Mouse (Mus musculus) limb, embryonic 13.5 days (tissue): ENCODE measurements around the gene Ccl1. TPM values are rescaled to one million over a fixed set of nuclear protein-coding genes. Genes with fewer than 3 reads are reported as not detected.

ENCODE experiments used
- ATAC-seq: fragments of 200-750 bp; cut with Nextera tagmentation; 2 replicates; pipeline ENCODE4 v1.8.0; 2017; ENCODE audit warnings: low read depth, moderate number of reproducible peaks, moderate TSS enrichment; ENCODE audit not compliant: low FRiP score
- H3K27ac ChIP-seq: fragments of 300-500 bp; sonication (generic); 2 replicates; pipeline ENCODE4 v1.5.1; 2015; ENCODE audit warnings: inconsistent platforms, mild to moderate bottlenecking, moderate library complexity
- H3K27me3 ChIP-seq: fragments of 300-500 bp; sonication (generic); 2 replicates; pipeline ENCODE4 v1.6.1; 2015; ENCODE audit warnings: mild to moderate bottlenecking, inconsistent platforms
- H3K36me3 ChIP-seq: fragments of 300-500 bp; sonication (generic); 2 replicates; pipeline ENCODE4 v1.6.1; 2015; ENCODE audit warnings: inconsistent platforms, mild to moderate bottlenecking, moderate library complexity
- H3K4me1 ChIP-seq: fragments of 300-500 bp; sonication (generic); 2 replicates; pipeline ENCODE4 v1.6.1; 2015; ENCODE audit warnings: inconsistent platforms
- H3K4me2 ChIP-seq: fragments of 300-500 bp; sonication (generic); replicated peaks from 2 replicates; pipeline ENCODE4 v1.6.1; 2015; ENCODE audit warnings: inconsistent platforms, mild to moderate bottlenecking, moderate library complexity
- H3K4me3 ChIP-seq: fragments of 300-500 bp; sonication (generic); 2 replicates; pipeline ENCODE4 v1.5.1; 2015; ENCODE audit warnings: moderate library complexity, mild to moderate bottlenecking, inconsistent platforms
- H3K9ac ChIP-seq: fragments of 300-500 bp; sonication (generic); 2 replicates; pipeline ENCODE4 v1.6.1; 2015; ENCODE audit warnings: mild to moderate bottlenecking, inconsistent platforms
- H3K9me3 ChIP-seq: fragments of 300-500 bp; sonication (generic); 2 replicates; pipeline ENCODE4 v1.6.1; 2016; ENCODE audit warnings: inconsistent platforms
- WGBS: fragments of 180-500 bp; shearing (Covaris S2); methylation state at CpG from one replicate; pipeline ENCODE4 v1.1.7; 2015; 5-methylcytosine and 5-hydroxymethylcytosine counted together
- polyA plus RNA-seq: library from polyadenylated mRNA; unstranded; fragments of >200 nt; fragmentation: Nextera tagmentation; extraction: Ambion mirVana; gene quantifications from 2 replicates; pipeline ENCODE4 v1.2.1, GENCODE M21; 2015

Ccl1 gene
- polyA plus RNA-seq, result not detected in 2 replicates

- H3K9ac ChIP-seq, result no peak within 1 kb of the TSS
- no peaks in the 10 kb centered on the region for H3K4me1 ChIP-seq
- peaks cover 3% of the 10 kb centered on the region for H3K27me3 ChIP-seq
- H3K36me3 ChIP-seq, result no peaks in the 10 kb centered on the region
- 78% methylated on average over 4 of the region's 4 CpGs for WGBS
- no peak for ATAC-seq
- no peak within 1 kb of the TSS for H3K4me3 ChIP-seq
- H3K4me2 ChIP-seq, result no peak within 1 kb of the TSS
- no peak within 1 kb of the TSS for H3K27ac ChIP-seq
- H3K9me3 ChIP-seq, result no peaks in the 10 kb centered on the region
These were observed at the start of gene Ccl1 for GRCm38 (mm10) chr11:82305590-82305989. TSS of gene Ccl1 (minus strand) at chr11:82305690.

GRCm38 (mm10) chr11:82351039-82351438 is 45.5 kb upstream of the Ccl1 start:
- H3K4me3 ChIP-seq, result no peak overlapping the region
- no peak overlapping the region for H3K9ac ChIP-seq
- no peaks in the 10 kb centered on the region for H3K36me3 ChIP-seq
- no peak overlapping the region for H3K27ac ChIP-seq
- 82% methylated on average over 10 of the region's 10 CpGs for WGBS
- H3K27me3 ChIP-seq, result no peaks in the 10 kb centered on the region
- no peaks in the 10 kb centered on the region for H3K4me1 ChIP-seq
- ATAC-seq, result no peak
- H3K4me2 ChIP-seq, result no peak overlapping the region
- H3K9me3 ChIP-seq, result no peaks in the 10 kb centered on the region

- 63% methylated on average over 2 of the region's 2 CpGs for WGBS
- no peaks in the 10 kb centered on the region for H3K36me3 ChIP-seq
- ATAC-seq, result no peak
- 0 out of 2 replicates have a peak, but pooled peaks cover 6% of the 10 kb centered on the region for H3K27me3 ChIP-seq
- no peak overlapping the region for H3K9ac ChIP-seq
- H3K27ac ChIP-seq, result no peak overlapping the region
- no peak overlapping the region for H3K4me2 ChIP-seq
- H3K9me3 ChIP-seq, result no peaks in the 10 kb centered on the region
- no peak overlapping the region for H3K4me3 ChIP-seq
- H3K4me1 ChIP-seq, result no peaks in the 10 kb centered on the region
These were observed 35.4 kb upstream of the Ccl1 start for GRCm38 (mm10) chr11:82340900-82341299.

- ATAC-seq, result no peak
- Histone ChIP-seq H3K4me3 (no peak overlapping the region), H3K27ac (no peak overlapping the region), H3K4me1 (no peaks in the 10 kb centered on the region), H3K4me2 (no peak overlapping the region), H3K27me3 (0 out of 2 replicates have a peak, but pooled peaks cover 6% of the 10 kb centered on the region), H3K9me3 (no peaks in the 10 kb centered on the region), H3K36me3 (no peaks in the 10 kb centered on the region), H3K9ac (no peak overlapping the region)
- WGBS, result 32% methylated on average over 6 of the region's 6 CpGs
These were observed 34.9 kb upstream of the Ccl1 start for GRCm38 (mm10) chr11:82340416-82340815.

- Histone ChIP-seq H3K4me3 (no peak overlapping the region), H3K36me3 (no peaks in the 10 kb centered on the region), H3K4me2 (no peak overlapping the region), H3K9ac (no peak overlapping the region), H3K27ac (no peak overlapping the region), H3K4me1 (no peaks in the 10 kb centered on the region), H3K9me3 (no peaks in the 10 kb centered on the region), H3K27me3 (0 out of 2 replicates have a peak, but pooled peaks cover 6% of the 10 kb centered on the region)
- ATAC-seq, result no peak
- WGBS, result 9% methylated on average over 7 of the region's 7 CpGs
These were observed 34.5 kb upstream of the Ccl1 start for GRCm38 (mm10) chr11:82339921-82340401.

GRCm38 (mm10) chr11:82313153-82313552 is 7.7 kb upstream of the Ccl1 start:
- no peaks in the 10 kb centered on the region for H3K36me3 ChIP-seq
- WGBS, result 39% methylated on average over 7 of the region's 7 CpGs
- ATAC-seq, result no peak
- no peak overlapping the region for H3K9ac ChIP-seq
- no peak overlapping the region for H3K27ac ChIP-seq
- no peaks in the 10 kb centered on the region for H3K4me1 ChIP-seq
- no peaks in the 10 kb centered on the region for H3K9me3 ChIP-seq
- H3K27me3 ChIP-seq, result peaks cover 6% of the 10 kb centered on the region; the same call in 1 of the 2 replicates
- H3K4me2 ChIP-seq, result no peak overlapping the region
- no peak overlapping the region for H3K4me3 ChIP-seq

GRCm38 (mm10) chr11:82310336-82311045 is 5.0 kb upstream of the Ccl1 start:
- Histone ChIP-seq H3K4me3 (no peak overlapping the region), H3K36me3 (no peaks in the 10 kb centered on the region), H3K4me2 (no peak overlapping the region), H3K27ac (no peak overlapping the region), H3K9ac (no peak overlapping the region), H3K4me1 (no peaks in the 10 kb centered on the region), H3K27me3 (peaks cover 6% of the 10 kb centered on the region; the same call in 1 of the 2 replicates), H3K9me3 (no peaks in the 10 kb centered on the region)
- WGBS, result 32% methylated on average over 11 of the region's 12 CpGs
- ATAC-seq, result no peak

GRCm38 (mm10) chr11:82297895-82298294 is 7.6 kb downstream of the Ccl1 start:
- Histone ChIP-seq H3K9me3 (no peaks in the 10 kb centered on the region), H3K36me3 (no peaks in the 10 kb centered on the region), H3K27ac (no peak overlapping the region), H3K27me3 (no peaks in the 10 kb centered on the region), H3K9ac (no peak overlapping the region), H3K4me2 (no peak overlapping the region), H3K4me1 (no peaks in the 10 kb centered on the region), H3K4me3 (no peak overlapping the region)
- ATAC-seq, result no peak
- WGBS, result 79% methylated on average over 4 of the region's 4 CpGs

- Histone ChIP-seq H3K36me3 (no peaks in the 10 kb centered on the region), H3K4me1 (no peaks in the 10 kb centered on the region), H3K9me3 (no peaks in the 10 kb centered on the region), H3K27ac (no peak overlapping the region), H3K27me3 (no peaks in the 10 kb centered on the region), H3K9ac (no peak overlapping the region), H3K4me2 (no peak overlapping the region), H3K4me3 (no peak overlapping the region)
- ATAC-seq, result no peak
These were observed 14.6 kb downstream of the Ccl1 start for GRCm38 (mm10) chr11:82290841-82291240.

- H3K36me3 ChIP-seq, result no peaks in the 10 kb centered on the region
- H3K27ac ChIP-seq, result no peak overlapping the region
- no peaks in the 10 kb centered on the region for H3K9me3 ChIP-seq
- no peaks in the 10 kb centered on the region for H3K4me1 ChIP-seq
- no peak overlapping the region for H3K4me3 ChIP-seq
- no peaks in the 10 kb centered on the region for H3K27me3 ChIP-seq
- H3K4me2 ChIP-seq, result no peak overlapping the region
- ATAC-seq, result no peak
- 73% methylated on average over 8 of the region's 8 CpGs for WGBS
- H3K9ac ChIP-seq, result no peak overlapping the region
These were observed 31.2 kb downstream of the Ccl1 start for GRCm38 (mm10) chr11:82274149-82274812.

- Histone ChIP-seq H3K4me3 (no peak overlapping the region), H3K36me3 (no peaks in the 10 kb centered on the region), H3K9me3 (no peaks in the 10 kb centered on the region), H3K4me2 (no peak overlapping the region), H3K27ac (no peak overlapping the region), H3K27me3 (peaks cover 41% of the 10 kb centered on the region), H3K4me1 (no peaks in the 10 kb centered on the region), H3K9ac (no peak overlapping the region)
- WGBS, result 60% methylated on average over 4 of the region's 4 CpGs
- no peak for ATAC-seq
These were observed 46.4 kb downstream of the Ccl1 start for GRCm38 (mm10) chr11:82259131-82259530.

- Histone ChIP-seq H3K9me3 (no peaks in the 10 kb centered on the region), H3K27me3 (peaks cover 43% of the 10 kb centered on the region), H3K4me2 (no peak overlapping the region), H3K4me1 (peaks cover 7% of the 10 kb centered on the region; the same call in 1 of the 2 replicates), H3K4me3 (no peak overlapping the region), H3K9ac (no peak overlapping the region), H3K27ac (no peak overlapping the region), H3K36me3 (no peaks in the 10 kb centered on the region)
- no peak for ATAC-seq
- 23% methylated on average over 4 of the region's 4 CpGs for WGBS
These were observed 49.9 kb downstream of the Ccl1 start for GRCm38 (mm10) chr11:82255601-82256000.
